Mouse (Mus musculus) heart, postnatal 14 days (tissue): ENCODE measurements at regions not wholly inside any gene's neighbourhood (a gene's known extent, or its start where the extent isn't known, plus 50 kb on each side); places are given as distances from the start of the nearest gene placed in this dataset.
A peak's percentile ranks its signal among the peaks of the same experiment; 100 is the strongest.

ENCODE experiments used
- DNase-seq, 2 experiments: peaks; one replicate each; pipeline ENCODE4 v3.0.0; 2021 to 2022
- intact Hi-C: fragments of 180-260 bp; cut with DNase I; formaldehyde crosslinking; loops from one replicate; pipeline ENCODE4 v1.15.1; 2025

DNA sequence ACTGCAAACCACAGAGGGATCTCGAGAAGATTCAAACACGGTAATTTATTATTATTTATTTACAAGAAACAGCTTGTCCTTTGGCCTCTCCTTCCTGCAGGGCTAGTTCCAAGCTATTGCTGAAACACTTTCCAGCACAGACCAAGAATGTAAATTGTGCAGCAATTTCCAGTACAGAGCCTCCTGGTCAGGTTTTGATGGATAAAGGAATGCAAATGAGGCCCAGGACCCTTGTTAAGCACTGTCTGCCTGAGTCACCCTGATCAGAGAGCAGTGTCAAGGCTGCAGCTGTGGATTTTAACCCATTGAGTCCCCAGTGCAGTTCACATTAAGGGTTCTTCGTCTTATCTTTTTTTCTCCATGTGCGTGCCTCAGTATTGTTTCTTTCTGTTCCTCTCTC, 142.3 kb upstream of the Zkscan2 start:
- no peak for DNase-seq
- intact Hi-C loops: no loop called here

- intact Hi-C loops: no loop called here
These were observed 143.2 kb upstream of the Zkscan2 start for GRCm38 (mm10) chr7:123643426-123643825.

DNA sequence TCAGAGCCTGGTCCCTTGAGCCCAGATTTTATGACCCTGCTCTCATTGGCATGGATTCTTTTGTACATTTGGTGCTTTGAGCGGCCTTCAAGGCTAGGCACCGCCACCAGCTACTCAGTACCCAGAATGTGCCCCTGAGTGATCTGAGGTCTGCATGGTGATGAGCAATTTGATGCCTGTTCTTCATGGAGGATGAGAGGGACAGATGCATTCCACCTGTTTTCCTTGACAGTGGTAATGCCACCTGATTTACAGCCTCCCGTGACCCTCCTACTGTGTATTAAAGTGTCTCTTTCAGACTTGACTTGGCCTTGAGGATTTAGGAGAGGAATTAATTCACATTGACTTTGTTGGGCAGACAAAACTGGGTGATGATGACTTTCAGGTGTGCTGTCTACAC, 145.3 kb upstream of the Zkscan2 start:
- intact Hi-C loops: no loop called here
- no peak for DNase-seq

More at GRCm38 (mm10) chr7:123643426-123643825, 143.2 kb upstream of the Zkscan2 start:
- no peak for DNase-seq

GRCm38 (mm10) chr7:123665459-123665858, 165.2 kb upstream of the Zkscan2 start:
- intact Hi-C loops: no loop called here

GRCm38 (mm10) chr7:123684762-123685161, 184.5 kb upstream of the Zkscan2 start:
- intact Hi-C loops: no loop called here
- DNase-seq: no peak

More at GRCm38 (mm10) chr7:123665459-123665858, 165.2 kb upstream of the Zkscan2 start:
- DNase-seq: no peak

GRCm38 (mm10) chr7:123686547-123686946, 186.3 kb upstream of the Zkscan2 start:
- intact Hi-C loops: no loop called here
- DNase-seq: no peak

GRCm38 (mm10) chr7:123731016-123731415, 230.8 kb upstream of the Zkscan2 start:
- no peak for DNase-seq
- intact Hi-C loops: no loop called here

GRCm38 (mm10) chr7:123733061-123733460, 232.8 kb upstream of the Zkscan2 start:
- DNase-seq: no peak

DNA sequence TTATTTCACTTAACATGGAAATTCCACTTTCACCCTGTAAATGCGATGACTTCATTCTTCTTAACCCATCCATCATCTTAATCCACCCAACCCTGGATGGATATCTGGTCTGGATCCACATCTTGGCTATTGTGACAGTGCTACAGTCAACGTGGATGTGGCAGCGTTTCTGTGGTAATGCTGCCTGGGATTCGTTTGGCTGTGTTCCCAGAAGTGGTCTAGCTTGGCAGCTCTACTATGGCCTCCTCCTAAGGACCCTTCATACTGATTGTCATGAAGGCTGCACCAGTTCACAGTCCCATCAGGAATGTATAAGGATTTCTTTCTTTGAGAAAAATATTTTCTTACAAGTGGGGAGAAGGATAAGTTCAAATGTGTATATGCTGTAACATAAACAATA, 234.7 kb upstream of the Hs3st4 start:
- intact Hi-C loops: no loop called here
- no peak for DNase-seq

More at GRCm38 (mm10) chr7:123733061-123733460, 232.8 kb upstream of the Zkscan2 start:
- intact Hi-C loops: no loop called here

GRCm38 (mm10) chr7:123753252-123753651, 229.4 kb upstream of the Hs3st4 start:
- intact Hi-C loops: no loop called here
- DNase-seq: no peak

GRCm38 (mm10) chr7:123795036-123795435, 187.6 kb upstream of the Hs3st4 start:
- intact Hi-C loops: no loop called here
- no peak for DNase-seq

DNA sequence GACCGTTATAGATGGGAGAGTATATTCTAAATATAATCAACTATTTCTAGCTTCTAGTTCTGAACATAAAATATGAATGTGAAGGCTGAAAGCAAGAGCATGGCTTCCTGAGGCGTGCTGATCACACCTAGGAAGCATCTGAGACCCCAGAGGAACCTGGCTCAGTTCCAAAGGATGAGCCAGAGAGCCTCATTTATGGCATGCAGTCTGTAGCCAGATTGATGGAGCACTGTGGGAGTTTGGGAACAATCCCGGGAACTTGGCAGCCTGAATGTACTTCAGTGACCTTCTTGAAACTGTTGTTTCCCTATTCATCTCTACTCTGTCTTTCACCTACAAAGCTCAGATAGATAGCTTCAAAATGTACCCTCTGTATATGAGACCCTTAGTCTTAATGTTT, 186.6 kb upstream of the Hs3st4 start:
- intact Hi-C loops: no loop called here
- no peak for DNase-seq

- intact Hi-C loops: no loop called here
- DNase-seq: no peak
These were observed 177.0 kb upstream of the Hs3st4 start for GRCm38 (mm10) chr7:123805650-123806049.

- DNase-seq: no peak
- intact Hi-C loops: no loop called here
These were observed 158.7 kb upstream of the Hs3st4 start for GRCm38 (mm10) chr7:123823976-123824375.

DNA sequence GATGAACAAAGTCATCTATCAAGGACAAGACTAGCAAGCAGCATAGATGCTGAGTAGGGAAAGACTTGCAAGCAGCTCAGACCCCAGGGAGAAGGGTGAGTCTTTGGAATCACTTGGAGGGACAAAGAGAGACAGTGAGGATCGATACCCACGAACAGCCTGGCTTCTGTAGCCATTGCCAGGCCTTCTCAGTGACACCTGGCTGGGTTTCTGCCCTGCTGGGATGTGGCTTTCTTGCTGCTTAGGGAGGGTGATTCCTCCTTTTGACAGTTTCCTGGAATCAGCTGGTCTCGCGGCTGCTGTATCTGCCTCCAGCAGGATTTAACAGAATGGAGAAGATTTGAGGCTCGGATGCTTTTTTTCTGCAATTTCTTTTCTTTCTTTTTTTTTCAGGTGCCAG, 156.3 kb upstream of the Hs3st4 start:
- intact Hi-C loops: no loop called here
- DNase-seq: no peak

- DNase-seq: no peak
- intact Hi-C loops: no loop called here
These were observed 140.1 kb upstream of the Hs3st4 start for GRCm38 (mm10) chr7:123842552-123842951.

DNA sequence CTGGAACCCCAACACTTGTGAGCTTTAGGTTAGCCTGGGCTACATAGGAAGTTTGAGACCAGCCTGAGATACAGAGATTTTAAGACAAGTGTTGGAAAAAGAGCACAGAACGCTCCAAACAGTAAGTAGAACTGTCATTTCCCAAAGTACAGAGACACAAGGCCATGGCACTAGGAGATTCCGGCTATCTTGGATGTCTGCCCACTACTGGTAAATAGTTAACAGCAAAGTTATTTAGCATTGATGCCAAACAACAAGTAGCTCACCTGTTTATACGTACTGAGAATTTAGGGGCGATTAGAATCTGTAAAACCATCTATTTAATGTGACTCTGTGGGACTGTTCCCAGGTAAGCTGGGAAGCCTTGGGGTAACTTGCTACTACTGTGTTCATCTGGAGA, 135.6 kb upstream of the Hs3st4 start:
- intact Hi-C loops: no loop called here
- no peak for DNase-seq

- intact Hi-C loops: no loop called here
- no peak for DNase-seq
These were observed 134.0 kb upstream of the Hs3st4 start for GRCm38 (mm10) chr7:123848644-123849043.

DNA sequence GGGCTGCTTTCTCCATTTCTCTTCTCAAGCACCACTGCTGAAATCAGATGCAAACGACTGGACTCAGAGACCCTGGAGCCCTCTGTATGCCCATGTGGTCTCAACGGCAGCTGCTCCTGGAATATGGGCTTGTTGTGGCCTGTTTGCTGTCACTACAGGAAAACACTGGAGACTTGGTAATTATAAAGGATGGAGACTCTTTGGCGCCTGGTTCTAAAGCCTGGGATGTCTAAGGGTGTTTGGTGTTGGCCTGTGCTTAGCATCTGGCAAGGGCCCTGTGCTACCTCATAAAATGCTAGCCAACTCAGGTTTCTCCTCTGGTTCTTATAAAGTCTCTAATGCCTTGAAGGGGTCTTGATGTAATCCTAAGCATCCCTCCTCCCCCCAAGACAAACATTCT, 133.4 kb upstream of the Hs3st4 start:
- intact Hi-C loops: no loop called here
- DNase-seq: no peak

DNA sequence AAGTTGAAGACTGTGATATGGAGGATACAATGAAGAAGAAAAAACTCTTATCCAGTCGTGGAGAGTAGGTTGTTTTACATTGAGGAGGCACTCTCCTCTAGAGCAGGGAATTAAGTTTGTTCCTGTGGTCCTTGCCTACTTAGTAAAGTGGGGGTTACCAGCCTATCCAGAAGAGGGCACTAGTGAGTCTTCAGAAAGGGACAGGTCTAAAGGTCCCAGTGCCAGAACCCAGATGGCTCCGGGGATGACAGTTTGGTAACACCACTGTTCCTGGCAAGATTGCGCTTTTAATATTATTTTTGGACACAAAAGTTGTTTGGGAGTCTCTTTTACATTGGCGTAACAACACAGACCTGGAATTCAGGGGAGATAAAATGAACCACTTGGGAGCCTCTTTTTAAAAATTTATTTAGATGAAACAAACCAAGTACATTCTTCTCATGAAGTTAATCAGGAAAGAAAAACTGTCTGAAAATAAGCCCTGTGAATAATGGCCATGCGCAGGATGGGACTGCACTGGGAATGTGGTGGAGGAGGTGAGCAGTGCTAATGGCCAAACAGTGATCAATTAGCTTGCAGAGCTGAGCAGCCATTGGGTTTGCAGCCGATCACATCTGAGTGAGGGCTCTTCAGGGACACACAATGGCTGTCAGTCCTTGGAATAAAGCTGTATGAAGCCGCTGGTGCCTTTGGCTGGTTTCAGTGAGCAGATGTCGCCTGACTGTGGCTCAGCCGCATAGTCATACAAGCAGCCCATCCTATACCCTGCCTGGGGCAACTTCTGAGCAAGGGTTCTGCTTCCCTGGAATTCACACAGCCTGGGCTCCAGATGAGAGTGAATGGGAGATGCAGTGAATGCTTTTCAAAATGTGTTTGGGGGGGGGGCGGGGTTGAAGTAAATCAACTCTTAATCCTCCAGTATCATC, 132.1 kb upstream of the Hs3st4 start:
- intact Hi-C loops: no loop called here
- peak in 1 of 2 experiments; percentile 7 for DNase-seq

DNA sequence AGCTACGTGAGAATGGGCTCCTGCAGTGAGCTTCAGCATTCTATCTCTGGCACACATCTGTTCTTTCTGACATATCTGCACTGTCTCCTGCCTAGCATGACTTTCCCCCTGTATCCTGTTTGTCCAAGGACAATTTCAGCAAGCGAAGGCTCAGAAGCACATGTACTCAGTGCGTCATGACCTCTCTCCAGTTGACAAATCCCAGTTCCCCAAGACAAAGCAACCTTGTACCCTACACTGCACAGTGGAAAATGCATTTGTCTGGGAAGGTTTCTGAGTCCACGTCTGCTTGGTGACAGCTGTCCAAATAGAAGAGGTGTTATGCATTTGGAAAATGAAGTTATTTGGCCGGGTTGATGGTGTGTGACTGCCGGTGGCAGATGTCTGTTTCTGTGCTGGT, 125.1 kb upstream of the Hs3st4 start:
- DNase-seq: no peak

DNA sequence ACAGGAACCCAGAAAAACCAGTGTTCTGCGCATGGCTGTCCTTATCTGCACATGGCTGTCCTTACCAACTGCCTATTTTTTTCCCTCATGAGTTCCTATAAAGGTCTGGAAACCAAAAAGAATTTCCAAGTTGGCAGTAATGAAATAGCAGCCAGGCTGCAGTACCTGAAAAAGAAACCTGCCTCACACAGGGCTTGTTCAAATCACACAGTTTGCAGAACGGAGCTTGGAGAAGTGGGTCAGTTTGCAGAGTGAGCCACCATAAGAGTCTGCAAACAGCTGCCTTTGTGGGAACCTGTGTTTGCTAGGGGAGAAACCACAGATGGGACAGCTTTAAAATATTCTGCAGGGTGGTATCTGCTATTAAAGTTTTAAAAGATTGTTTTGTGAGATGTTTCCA, 121.0 kb upstream of the Hs3st4 start:
- intact Hi-C loops: no loop called here
- DNase-seq: no peak

More for the DNA sequence above, 125.1 kb upstream of the Hs3st4 start:
- intact Hi-C loops: no loop called here
